Mouse (Mus musculus): ENCODE results near the gene Tmco1. TPM values are rescaled to one million over a fixed set of nuclear protein-coding genes. Genes with fewer than 3 reads are reported as not detected.
"Not testable (repeated sequence)": the region's sequence is repeated elsewhere in the genome, so short reads cannot be mapped to it uniquely, and the experiment has no call there.

The Tmco1 gene
- polyA plus RNA-seq, 1 experiment from 2014 or later: 84.4 TPM

- no peak overlapping the region for H3K27ac ChIP-seq (ENCODE audit: low read length)
- H3K36me3 ChIP-seq (ENCODE audit: control insufficient read depth, insufficient read depth, low read length): no peaks in the 10 kb centered on the region
- H3K9me3 ChIP-seq (replicated peaks; ENCODE audit: control insufficient read depth, low read length, poor library complexity, severe bottlenecking): no peaks in the 10 kb centered on the region
- 66% methylated on average over 7 of the region's 9 CpGs for WGBS
- no peak for ATAC-seq
- H3K4me2 ChIP-seq (ENCODE audit: low read length): no peak overlapping the region; the same call in 1 of the 2 replicates
- no peak overlapping the region for H3K9ac ChIP-seq (ENCODE audit: low read depth, low read length)
- peaks cover 6% of the 10 kb centered on the region; the same call in 1 of the 2 replicates for H3K27me3 ChIP-seq (ENCODE audit: control insufficient read depth, insufficient read depth, low read depth, low read length)
- no peak overlapping the region for H3K4me3 ChIP-seq (ENCODE audit: low read depth, low read length)
- no peaks in the 10 kb centered on the region for H3K4me1 ChIP-seq (ENCODE audit: control insufficient read depth, insufficient read depth, low read length)
Observed at GRCm38 (mm10) chr1:167339177-167339781, 31.1 kb downstream of the Tmco1 start.

GRCm38 (mm10) chr1:167340111-167340787 lies 32.1 kb downstream of the Tmco1 start:
- WGBS: under 1% methylated on average over 47 of the region's 47 CpGs

GRCm38 (mm10) chr1:167340910-167341528 lies 32.8 kb downstream of the Tmco1 start:
- Histone ChIP-seq H3K4me3 (ENCODE audit: low read depth, low read length) (no peak overlapping the region), H3K27me3 (ENCODE audit: control insufficient read depth, insufficient read depth, low read depth, low read length) (peaks cover 6% of the 10 kb centered on the region; the same call in 1 of the 2 replicates), H3K4me1 (ENCODE audit: control insufficient read depth, insufficient read depth, low read length) (no peaks in the 10 kb centered on the region), H3K36me3 (ENCODE audit: control insufficient read depth, insufficient read depth, low read length) (no peaks in the 10 kb centered on the region), H3K9me3 (replicated peaks; ENCODE audit: control insufficient read depth, low read length, poor library complexity, severe bottlenecking) (no peaks in the 10 kb centered on the region), H3K9ac (ENCODE audit: low read depth, low read length) (no peak overlapping the region), H3K27ac (ENCODE audit: low read length) (no peak overlapping the region), H3K4me2 (ENCODE audit: low read length) (no peak overlapping the region)
- ATAC-seq: peak; percentile 49; the same call in 1 of the 2 replicates
- 96% methylated on average over 3 of the region's 3 CpGs for WGBS

More at GRCm38 (mm10) chr1:167340111-167340787, 32.1 kb downstream of the Tmco1 start:
- ATAC-seq: 0 out of 2 replicates have a peak, but pooled peaks have one; percentile 50
- H3K36me3 ChIP-seq (ENCODE audit: control insufficient read depth, insufficient read depth, low read length): no peaks in the 10 kb centered on the region
- peaks cover 6% of the 10 kb centered on the region; the same call in 1 of the 2 replicates for H3K27me3 ChIP-seq (ENCODE audit: control insufficient read depth, insufficient read depth, low read depth, low read length)
- H3K4me2 ChIP-seq (ENCODE audit: low read length): peak overlapping the region; percentile 81
- no peaks in the 10 kb centered on the region for H3K9me3 ChIP-seq (replicated peaks; ENCODE audit: control insufficient read depth, low read length, poor library complexity, severe bottlenecking)
- no peaks in the 10 kb centered on the region for H3K4me1 ChIP-seq (ENCODE audit: control insufficient read depth, insufficient read depth, low read length)
- peak overlapping the region; percentile 45 for H3K4me3 ChIP-seq (ENCODE audit: low read depth, low read length)
- H3K9ac ChIP-seq (ENCODE audit: low read depth, low read length): peak overlapping the region; percentile 57
- no peak overlapping the region for H3K27ac ChIP-seq (ENCODE audit: low read length)

GRCm38 (mm10) chr1:167342831-167343230 lies 34.7 kb downstream of the Tmco1 start:
- ATAC-seq: no peak
- Histone ChIP-seq H3K4me3 (ENCODE audit: low read depth, low read length) (no peak overlapping the region), H3K27ac (ENCODE audit: low read length) (no peak overlapping the region), H3K9ac (ENCODE audit: low read depth, low read length) (no peak overlapping the region), H3K4me1 (ENCODE audit: control insufficient read depth, insufficient read depth, low read length) (no peaks in the 10 kb centered on the region), H3K27me3 (ENCODE audit: control insufficient read depth, insufficient read depth, low read depth, low read length) (peaks cover 6% of the 10 kb centered on the region; the same call in 1 of the 2 replicates), H3K4me2 (ENCODE audit: low read length) (no peak overlapping the region), H3K36me3 (ENCODE audit: control insufficient read depth, insufficient read depth, low read length) (no peaks in the 10 kb centered on the region), H3K9me3 (replicated peaks; ENCODE audit: control insufficient read depth, low read length, poor library complexity, severe bottlenecking) (no peaks in the 10 kb centered on the region)
- 93% methylated on average over 10 of the region's 10 CpGs for WGBS

- not testable (repeated sequence) for H3K27ac ChIP-seq (ENCODE audit: low read length); H3K9me3 ChIP-seq (replicated peaks; ENCODE audit: control insufficient read depth, low read length, poor library complexity, severe bottlenecking); ATAC-seq; H3K9ac ChIP-seq (ENCODE audit: low read depth, low read length); H3K4me2 ChIP-seq (ENCODE audit: low read length); H3K36me3 ChIP-seq (ENCODE audit: control insufficient read depth, insufficient read depth, low read length); H3K4me1 ChIP-seq (ENCODE audit: control insufficient read depth, insufficient read depth, low read length); H3K27me3 ChIP-seq (ENCODE audit: control insufficient read depth, insufficient read depth, low read depth, low read length); H3K4me3 ChIP-seq (ENCODE audit: low read depth, low read length)
- WGBS: 93% methylated on average over 10 of the region's 10 CpGs
Observed at GRCm38 (mm10) chr1:167345994-167346520, 37.9 kb downstream of the Tmco1 start.

GRCm38 (mm10) chr1:167349206-167349605 lies 41.0 kb downstream of the Tmco1 start:
- H3K4me1 ChIP-seq (ENCODE audit: control insufficient read depth, insufficient read depth, low read length); H3K27ac ChIP-seq (ENCODE audit: low read length); H3K4me2 ChIP-seq (ENCODE audit: low read length); H3K9me3 ChIP-seq (replicated peaks; ENCODE audit: control insufficient read depth, low read length, poor library complexity, severe bottlenecking); ATAC-seq; H3K9ac ChIP-seq (ENCODE audit: low read depth, low read length); H3K4me3 ChIP-seq (ENCODE audit: low read depth, low read length); H3K27me3 ChIP-seq (ENCODE audit: control insufficient read depth, insufficient read depth, low read depth, low read length); H3K36me3 ChIP-seq (ENCODE audit: control insufficient read depth, insufficient read depth, low read length): not testable (repeated sequence)
- 62% methylated on average over 3 of the region's 3 CpGs for WGBS

GRCm38 (mm10) chr1:167349815-167350596 lies 41.8 kb downstream of the Tmco1 start, which contains the start of gene Aldh9a1:
Aldh9a1 (plus strand) TSS chr1:167349991.
- peak within 1 kb of the TSS; percentile 58 for H3K4me3 ChIP-seq (ENCODE audit: low read depth, low read length)
- H3K9ac ChIP-seq (ENCODE audit: low read depth, low read length): peak within 1 kb of the TSS; percentile 90
- no peaks in the 10 kb centered on the region for H3K27me3 ChIP-seq (ENCODE audit: control insufficient read depth, insufficient read depth, low read depth, low read length)
- no peaks in the 10 kb centered on the region for H3K9me3 ChIP-seq (replicated peaks; ENCODE audit: control insufficient read depth, low read length, poor library complexity, severe bottlenecking)
- ATAC-seq: peak; percentile 98
- H3K36me3 ChIP-seq (ENCODE audit: control insufficient read depth, insufficient read depth, low read length): peaks cover 4% of the 10 kb centered on the region; the same call in 1 of the 2 replicates
- peak within 1 kb of the TSS; percentile 80 for H3K4me2 ChIP-seq (ENCODE audit: low read length)
- under 1% methylated on average over 55 of the region's 55 CpGs for WGBS
- H3K4me1 ChIP-seq (ENCODE audit: control insufficient read depth, insufficient read depth, low read length): peaks cover 5% of the 10 kb centered on the region; the same call in 1 of the 2 replicates
- peak within 1 kb of the TSS; percentile 88 for H3K27ac ChIP-seq (ENCODE audit: low read length)

GRCm38 (mm10) chr1:167350597-167351415 lies 42.6 kb downstream of the Tmco1 start:
- H3K9ac ChIP-seq (ENCODE audit: low read depth, low read length): peak overlapping the region; percentile 90
- H3K4me2 ChIP-seq (ENCODE audit: low read length): peak overlapping the region; percentile 80
- no peak; the same call in 1 of the 2 replicates for ATAC-seq
- H3K27ac ChIP-seq (ENCODE audit: low read length): peak overlapping the region; percentile 88; the same call in 1 of the 2 replicates
- peaks cover 10% of the 10 kb centered on the region for H3K36me3 ChIP-seq (ENCODE audit: control insufficient read depth, insufficient read depth, low read length)
- peaks cover 5% of the 10 kb centered on the region; the same call in 1 of the 2 replicates for H3K4me1 ChIP-seq (ENCODE audit: control insufficient read depth, insufficient read depth, low read length)
- no peaks in the 10 kb centered on the region for H3K9me3 ChIP-seq (replicated peaks; ENCODE audit: control insufficient read depth, low read length, poor library complexity, severe bottlenecking)
- H3K27me3 ChIP-seq (ENCODE audit: control insufficient read depth, insufficient read depth, low read depth, low read length): no peaks in the 10 kb centered on the region
- 32% methylated on average over 13 of the region's 13 CpGs for WGBS
- peak overlapping the region; percentile 58 for H3K4me3 ChIP-seq (ENCODE audit: low read depth, low read length)
